28 mouse cellular contexts compared by ENCODE assay signal in the genomic region with DNA sequence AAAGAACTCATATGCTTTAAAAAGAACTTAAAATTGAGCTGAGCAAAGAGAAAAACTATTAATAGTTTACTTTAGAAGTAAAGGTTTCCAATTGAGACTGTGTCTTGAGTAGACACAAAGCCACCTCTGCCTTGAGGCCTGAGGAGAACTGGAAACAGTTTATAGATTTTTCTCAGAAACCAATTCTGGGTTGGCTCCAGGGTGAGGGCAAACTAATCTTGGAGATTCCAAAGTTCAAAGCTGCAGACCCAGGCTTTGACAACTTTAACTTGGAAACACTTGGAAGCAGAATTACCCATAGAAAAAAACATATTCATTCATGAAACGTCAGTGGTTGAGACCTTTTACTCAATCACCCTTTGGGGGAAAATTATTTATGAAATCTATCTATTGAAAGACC.
"Had no signal": no experiment of that assay in that cellular context is flagged by ENCODE, and none has a peak within 500 bp of the region (broad histone marks: within the 10 kb centered on the region; RNA-seq: fewer than 3 reads in every experiment).

No protein-coding gene starts in this region.

- DNase-seq: left cerebral cortex, postnatal 4 days; liver, embryonic 13.5 days; liver, postnatal 0 days; lung, adult 18-20 months; lung, adult 2 months; lung, embryonic 14.5 days; lung, postnatal 10 days; lung, postnatal 14 days; lung, postnatal 36 days; lung, postnatal 4 days; midbrain, embryonic 14.5 days had no signal

- H3K36me3 ChIP-seq: limb, embryonic 10.5 days; limb, embryonic 12.5 days; limb, embryonic 13.5 days; limb, embryonic 15.5 days; liver, embryonic 12.5 days; liver, embryonic 13.5 days; liver, embryonic 15.5 days; lung, embryonic 15.5 days; midbrain, embryonic 10.5 days; midbrain, embryonic 12.5 days; midbrain, embryonic 13.5 days; midbrain, embryonic 15.5 days; neural tube, embryonic 12.5 days had no signal

- H3K4me3 ChIP-seq: left cerebral cortex, adult 2 months; limb, embryonic 10.5 days; limb, embryonic 12.5 days; limb, embryonic 13.5 days; limb, embryonic 15.5 days; liver, embryonic 12.5 days; liver, embryonic 13.5 days; liver, embryonic 15.5 days; lung, embryonic 15.5 days; megakaryocyte, embryonic 14.5 days; midbrain, embryonic 10.5 days; midbrain, embryonic 12.5 days; midbrain, embryonic 13.5 days; midbrain, embryonic 15.5 days; myocyte; neural tube, embryonic 12.5 days had no signal

- H3K4me1 ChIP-seq: limb, embryonic 15.5 days; midbrain, embryonic 15.5 days; neural tube, embryonic 12.5 days had no signal

- H3K27ac ChIP-seq: left cerebral cortex, adult 2 months; limb, embryonic 10.5 days; limb, embryonic 12.5 days; limb, embryonic 13.5 days; limb, embryonic 15.5 days; liver, embryonic 12.5 days; liver, embryonic 13.5 days; liver, embryonic 14.5 days; liver, embryonic 15.5 days; lung, embryonic 15.5 days; macrophage; midbrain, embryonic 10.5 days; midbrain, embryonic 12.5 days; midbrain, embryonic 13.5 days; midbrain, embryonic 15.5 days; neural tube, embryonic 12.5 days had no signal

- H3K9ac ChIP-seq: limb, embryonic 12.5 days; limb, embryonic 13.5 days; limb, embryonic 15.5 days; liver, embryonic 12.5 days; liver, embryonic 13.5 days; liver, embryonic 14.5 days; liver, embryonic 15.5 days; liver, postnatal 0 days; lung, embryonic 14.5 days; lung, embryonic 15.5 days; midbrain, embryonic 12.5 days; midbrain, embryonic 13.5 days; midbrain, embryonic 15.5 days; neural tube, embryonic 12.5 days had no signal

- H3K27me3 ChIP-seq: limb, embryonic 12.5 days; limb, embryonic 13.5 days; limb, embryonic 15.5 days; liver, embryonic 12.5 days; liver, embryonic 13.5 days; liver, embryonic 15.5 days; lung, embryonic 15.5 days; midbrain, embryonic 12.5 days; midbrain, embryonic 13.5 days; midbrain, embryonic 15.5 days; neural tube, embryonic 12.5 days had no signal
